Mouse (Mus musculus) yolk sac, embryonic 10.5 days (tissue): ENCODE data around the gene Kctd11.
"Not testable (repeated sequence)": the region's sequence is repeated elsewhere in the genome, so short reads cannot be mapped to it uniquely, and the experiment has no call there.

Experiments used
- DNase-seq: peaks from one replicate; pipeline ENCODE4 v3.0.0-alpha.2; 2017; ENCODE audit warnings: low spot score

Gene Kctd11

GRCm38 (mm10) chr11:69880853-69881603 is at the start of gene Kctd11:
Gene Kctd11, minus strand, starts transcription at chr11:69881406.
- peak; percentile 95 for DNase-seq

- DNase-seq, result not testable (repeated sequence)
These were observed 49.0 kb upstream of the Kctd11 start for GRCm38 (mm10) chr11:69930176-69930575.

- DNase-seq, result no peak
These were observed 48.5 kb upstream of the Kctd11 start for GRCm38 (mm10) chr11:69929712-69930111.

GRCm38 (mm10) chr11:69927501-69927900 is 46.3 kb upstream of the Kctd11 start:
- DNase-seq, result no peak

- DNase-seq, result no peak
These were observed 41.6 kb upstream of the Kctd11 start for GRCm38 (mm10) chr11:69922796-69923195.

- DNase-seq, result no peak
These were observed 41.0 kb upstream of the Kctd11 start for GRCm38 (mm10) chr11:69922012-69922756.

GRCm38 (mm10) chr11:69921114-69922011 is 40.2 kb upstream of the Kctd11 start, which contains the start of gene Eif5a:
Gene Eif5a, minus strand, starts transcription at chr11:69921958.
- DNase-seq, result peak; percentile 100

GRCm38 (mm10) chr11:69920266-69921031 is 39.2 kb upstream of the Kctd11 start:
- DNase-seq, result peak; percentile 79

GRCm38 (mm10) chr11:69919661-69920265 is 38.6 kb upstream of the Kctd11 start:
- DNase-seq, result peak; percentile 84

- no peak for DNase-seq
These were observed 37.8 kb upstream of the Kctd11 start for GRCm38 (mm10) chr11:69919053-69919452.

- DNase-seq, result no peak
These were observed 36.9 kb upstream of the Kctd11 start for GRCm38 (mm10) chr11:69918118-69918517.

GRCm38 (mm10) chr11:69917379-69917948 is 36.3 kb upstream of the Kctd11 start:
- no peak for DNase-seq

GRCm38 (mm10) chr11:69916652-69917378 is 35.6 kb upstream of the Kctd11 start:
- DNase-seq, result not testable (repeated sequence)

GRCm38 (mm10) chr11:69915667-69916627 is 34.7 kb upstream of the Kctd11 start:
- DNase-seq, result no peak

- DNase-seq, result no peak
These were observed 33.8 kb upstream of the Kctd11 start for GRCm38 (mm10) chr11:69914917-69915430.

GRCm38 (mm10) chr11:69914372-69914764 is 33.2 kb upstream of the Kctd11 start:
- DNase-seq, result peak; percentile 53

GRCm38 (mm10) chr11:69913554-69914371 is 32.6 kb upstream of the Kctd11 start, which contains the start of gene Gps2:
Gene Gps2, plus strand, starts transcription at chr11:69913888.
- peak; percentile 93 for DNase-seq
